Mouse (Mus musculus): ENCODE measurements around the gene Nudt7.

DNA sequence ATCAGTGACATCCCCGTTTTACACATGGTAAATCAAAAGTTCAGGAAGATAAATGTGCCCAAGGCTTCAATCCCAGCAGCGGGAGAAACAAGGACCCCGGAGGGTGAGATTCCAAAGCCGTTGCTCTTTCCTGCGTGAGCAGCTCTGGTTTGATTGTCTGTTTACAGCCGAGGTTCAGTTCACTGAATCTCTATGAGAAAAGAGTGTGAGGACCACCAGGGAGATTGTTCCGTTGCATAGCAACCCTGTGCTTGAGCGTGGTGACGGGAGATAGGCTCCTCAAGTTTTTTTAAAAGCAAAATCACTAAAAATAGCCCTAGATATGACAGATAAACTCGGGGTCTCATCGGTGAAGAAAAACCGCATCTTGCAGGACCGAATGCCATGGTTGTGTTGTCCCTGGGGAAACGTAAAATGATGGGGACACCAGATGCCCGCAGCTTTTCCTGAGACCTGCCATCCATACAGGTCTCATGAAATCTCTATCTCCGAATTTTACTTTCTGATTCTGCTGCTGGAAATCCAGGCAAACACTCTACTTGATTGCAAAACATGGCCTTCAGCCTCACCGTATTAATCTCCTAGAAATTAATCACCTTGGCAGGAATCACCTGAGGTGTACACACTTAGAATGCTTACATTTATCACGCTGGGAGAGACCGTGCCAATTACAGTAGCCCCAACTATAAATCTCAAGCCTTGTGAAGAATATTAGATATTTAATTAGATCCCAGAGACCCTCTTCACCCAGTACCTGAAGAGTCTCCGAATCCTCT lies 23.8 kb upstream of the Nudt7 start:
- TF ChIP-seq USF1 (IDR thresholded peaks at IDR 0.05; ENCODE audit: low read depth, low read length) (no peak), CTCF (IDR thresholded peaks at IDR 0.05 in 2 of 3, conservative IDR thresholded peaks at IDR 0.05 in 1 of 3; ENCODE audit: control insufficient read depth in 1 of 3, insufficient read depth in 1 of 3, low read depth in 2 of 3, low read length in 3 of 3, poor library complexity in 1 of 3, severe bottlenecking in 1 of 3) (no peak), ZC3H11A (IDR thresholded peaks at IDR 0.05; ENCODE audit: low read depth, low read length) (no peak), RAD21 (IDR thresholded peaks at IDR 0.05; ENCODE audit: low read depth, low read length) (no peak), POLR2A (IDR thresholded peaks at IDR 0.05; ENCODE audit: control insufficient read depth in 1 of 2, insufficient read depth in 1 of 2, low read depth in 1 of 2, low read length in 2 of 2, poor library complexity in 1 of 2) (no peak), EP300 (IDR thresholded peaks at IDR 0.05; ENCODE audit: low read depth in 1 of 2, low read length in 2 of 2) (no peak), MYB (IDR thresholded peaks at IDR 0.05; ENCODE audit: low read depth, low read length) (no peak), MAFK (IDR thresholded peaks at IDR 0.05; ENCODE audit: borderline replicate concordance, low read depth, low read length) (no peak), JUND (IDR thresholded peaks at IDR 0.05; ENCODE audit: low read depth, low read length) (no peak)
